Comparison of ENCODE assay signal across 18 mouse cellular contexts in the genomic region with DNA sequence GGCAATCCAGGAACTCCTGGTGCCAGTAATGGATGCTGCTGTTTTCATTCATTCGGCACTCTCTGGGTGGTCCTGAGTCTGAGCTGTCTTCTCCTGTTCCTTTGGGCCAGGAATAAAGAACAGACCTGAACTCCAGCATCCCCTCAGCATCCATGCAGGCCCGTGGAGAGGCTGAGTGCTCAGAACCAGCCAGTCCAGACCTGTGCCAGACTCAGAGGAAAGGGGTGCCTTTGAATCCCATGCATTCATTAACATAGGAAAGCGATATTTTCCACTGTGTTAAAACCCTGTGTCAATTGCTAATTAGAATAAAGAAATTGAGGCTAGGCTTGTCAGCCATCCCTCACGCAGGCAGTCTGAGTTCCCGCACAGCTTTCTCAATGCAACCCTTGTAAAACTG. TPM values are rescaled to one million over a fixed set of nuclear protein-coding genes. Genes with fewer than 3 reads are reported as not detected.
DNase-seq lines count a peak whose midpoint lies in the region; ATAC-seq and TF ChIP-seq lines count a peak whose summit lies in the region.
"Had no signal": no experiment of that assay in that cellular context is flagged by ENCODE, and none has a peak within 500 bp of the region (broad histone marks: within the 10 kb centered on the region; RNA-seq: fewer than 3 reads in every experiment).

No protein-coding gene starts in this region.

- peak overlapping the region; percentile 56; the same call in 1 of the 2 replicates for H3K27ac ChIP-seq in forebrain, embryonic 12.5 days
- peak overlapping the region; percentile 21 for H3K27ac ChIP-seq in forebrain, embryonic 16.5 days (ENCODE audit: low read length)
- H3K27ac ChIP-seq in hindbrain, postnatal 0 days: no peak overlapping the region
- H3K27ac ChIP-seq in midbrain, embryonic 16.5 days (ENCODE audit: low read length): no peak overlapping the region
- H3K27ac ChIP-seq in lung, postnatal 0 days (ENCODE audit: low read length): no peak overlapping the region
- H3K27ac ChIP-seq: limb, embryonic 13.5 days; macrophage had no signal

- TF ChIP-seq EP300 in lung, postnatal 0 days (IDR thresholded peaks at IDR 0.05): no peak

- H3K4me2 ChIP-seq in forebrain, embryonic 12.5 days: no peak overlapping the region
- H3K4me2 ChIP-seq in forebrain, embryonic 16.5 days (ENCODE audit: low read length): no peak overlapping the region
- H3K4me2 ChIP-seq in hindbrain, postnatal 0 days (ENCODE audit: low read depth, low read length): no peak overlapping the region
- no peak overlapping the region for H3K4me2 ChIP-seq in midbrain, embryonic 16.5 days (ENCODE audit: low read length)
- no peak overlapping the region for H3K4me2 ChIP-seq in lung, postnatal 0 days (replicated peaks; ENCODE audit: low read depth, low read length)
- H3K4me2 ChIP-seq: heart, embryonic 11.5 days; limb, embryonic 13.5 days had no signal

- H3K4me3 ChIP-seq in forebrain, embryonic 12.5 days (replicated peaks): no peak overlapping the region
- no peak overlapping the region for H3K4me3 ChIP-seq in forebrain, embryonic 16.5 days (replicated peaks; ENCODE audit: low read length)
- H3K4me3 ChIP-seq in hindbrain, postnatal 0 days (ENCODE audit: low read length): no peak overlapping the region
- no peak overlapping the region for H3K4me3 ChIP-seq in midbrain, embryonic 16.5 days (ENCODE audit: low read depth, low read length)
- H3K4me3 ChIP-seq in lung, postnatal 0 days (ENCODE audit: low read depth, low read length): no peak overlapping the region
- H3K4me3 ChIP-seq: limb, embryonic 13.5 days had no signal

- 26% methylated on average over 5 of the region's 5 CpGs for WGBS in forebrain, embryonic 12.5 days
- 9% methylated on average over 5 of the region's 5 CpGs for WGBS in forebrain, embryonic 16.5 days
- 33% methylated on average over 5 of the region's 5 CpGs for WGBS in hindbrain, postnatal 0 days
- WGBS in midbrain, embryonic 16.5 days: 33% methylated on average over 5 of the region's 5 CpGs
- 73% methylated on average over 5 of the region's 5 CpGs for WGBS in lung, postnatal 0 days

- H3K27me3 ChIP-seq in forebrain, embryonic 12.5 days: peaks cover 6% of the 10 kb centered on the region; the same call in 1 of the 2 replicates
- no peaks in the 10 kb centered on the region for H3K27me3 ChIP-seq in forebrain, embryonic 16.5 days (replicated peaks; ENCODE audit: control insufficient read depth, insufficient read depth, low read length)
- H3K27me3 ChIP-seq in hindbrain, postnatal 0 days (ENCODE audit: insufficient read depth, low read length): no peaks in the 10 kb centered on the region
- H3K27me3 ChIP-seq in midbrain, embryonic 16.5 days (ENCODE audit: control insufficient read depth, insufficient read depth, low read depth, low read length): no peaks in the 10 kb centered on the region
- no peaks in the 10 kb centered on the region for H3K27me3 ChIP-seq in lung, postnatal 0 days (replicated peaks; ENCODE audit: insufficient read depth, low read length)
- H3K27me3 ChIP-seq: limb, embryonic 13.5 days had no signal

- ATAC-seq in forebrain, embryonic 12.5 days (ENCODE audit: low FRiP score): peak; percentile 63; the same call in 1 of the 2 replicates
- peak; percentile 87 for ATAC-seq in forebrain, embryonic 16.5 days
- ATAC-seq in hindbrain, postnatal 0 days: peak; percentile 58; the same call in 1 of the 2 replicates
- peak; percentile 72; the same call in 1 of the 2 replicates for ATAC-seq in midbrain, embryonic 16.5 days
- ATAC-seq in lung, postnatal 0 days: no peak
- ATAC-seq: intestine, postnatal 0 days had no signal

- H3K9ac ChIP-seq in forebrain, embryonic 12.5 days: no peak overlapping the region
- H3K9ac ChIP-seq in forebrain, embryonic 16.5 days (replicated peaks; ENCODE audit: low read depth, low read length): no peak overlapping the region
- H3K9ac ChIP-seq in hindbrain, postnatal 0 days (replicated peaks; ENCODE audit: low read length): no peak overlapping the region
- no peak overlapping the region for H3K9ac ChIP-seq in midbrain, embryonic 16.5 days (ENCODE audit: low read depth, low read length)
- H3K9ac ChIP-seq in lung, postnatal 0 days (replicated peaks; ENCODE audit: low read depth): no peak overlapping the region
- H3K9ac ChIP-seq: limb, embryonic 13.5 days had no signal

- peak; percentile 12 for DNase-seq in hindbrain, postnatal 0 days (ENCODE audit: low spot score)
- no peak for DNase-seq in urinary bladder, postnatal 4 days (ENCODE audit: low spot score in 2 of 2)
- DNase-seq in lung, postnatal 0 days (ENCODE audit: low spot score): no peak
- DNase-seq in kidney, postnatal 14 days: no peak
- DNase-seq: cerebellum, adult 11-12 months; gastrocnemius, postnatal 25 days; kidney, postnatal 36 days; layer of hippocampus, postnatal 36 days; right cerebral cortex, postnatal 4 days; thymus, adult 18-20 months had no signal

- no peaks in the 10 kb centered on the region for H3K9me3 ChIP-seq in forebrain, embryonic 12.5 days
- no peaks in the 10 kb centered on the region for H3K9me3 ChIP-seq in forebrain, embryonic 16.5 days (ENCODE audit: control insufficient read depth, low read length)
- no peaks in the 10 kb centered on the region for H3K9me3 ChIP-seq in hindbrain, postnatal 0 days (ENCODE audit: low read length)
- H3K9me3 ChIP-seq in midbrain, embryonic 16.5 days (replicated peaks; ENCODE audit: control insufficient read depth, low read length, poor library complexity, severe bottlenecking): no peaks in the 10 kb centered on the region
- no peaks in the 10 kb centered on the region for H3K9me3 ChIP-seq in lung, postnatal 0 days (ENCODE audit: low read length)
- H3K9me3 ChIP-seq: limb, embryonic 13.5 days had no signal

- no peak for TF ChIP-seq CTCF in hindbrain, postnatal 0 days (IDR thresholded peaks at IDR 0.05; ENCODE audit: low read depth)
- TF ChIP-seq CTCF in lung, postnatal 0 days (IDR thresholded peaks at IDR 0.05): no peak

- peaks cover 19% of the 10 kb centered on the region for H3K4me1 ChIP-seq in forebrain, embryonic 12.5 days
- H3K4me1 ChIP-seq in forebrain, embryonic 16.5 days (replicated peaks; ENCODE audit: control insufficient read depth, insufficient read depth, low read length): peaks cover 8% of the 10 kb centered on the region
- no peaks in the 10 kb centered on the region for H3K4me1 ChIP-seq in hindbrain, postnatal 0 days (ENCODE audit: insufficient read depth, low read length)
- peaks cover 2% of the 10 kb centered on the region; the same call in 1 of the 2 replicates for H3K4me1 ChIP-seq in midbrain, embryonic 16.5 days (ENCODE audit: control insufficient read depth, insufficient read depth, low read length)
- no peaks in the 10 kb centered on the region for H3K4me1 ChIP-seq in lung, postnatal 0 days (ENCODE audit: insufficient read depth, low read depth, low read length)

- H3K36me3 ChIP-seq in forebrain, embryonic 12.5 days (replicated peaks): no peaks in the 10 kb centered on the region
- H3K36me3 ChIP-seq in forebrain, embryonic 16.5 days (ENCODE audit: control insufficient read depth, insufficient read depth): no peaks in the 10 kb centered on the region
- no peaks in the 10 kb centered on the region for H3K36me3 ChIP-seq in hindbrain, postnatal 0 days (ENCODE audit: insufficient read depth, low read length)
- no peaks in the 10 kb centered on the region for H3K36me3 ChIP-seq in midbrain, embryonic 16.5 days (ENCODE audit: control insufficient read depth, insufficient read depth, low read length)
- H3K36me3 ChIP-seq in lung, postnatal 0 days (ENCODE audit: insufficient read depth, low read length): no peaks in the 10 kb centered on the region
- H3K36me3 ChIP-seq: limb, embryonic 13.5 days had no signal

RNA-seq across cellular contexts. Expression of a gene that starts 37.6 kb away (rescaled TPM):
- polyA plus RNA-seq in forebrain, embryonic 12.5 days (2016; fragmentation: Nextera tagmentation; extraction: Ambion mirVana): 1.1 and 1.3 TPM in 2 replicates
- 6.2 and 6.3 TPM in 2 replicates for polyA plus RNA-seq in forebrain, embryonic 16.5 days (2015; fragmentation: Nextera tagmentation; extraction: Ambion mirVana)
- 9.7 and 12.5 TPM in 2 replicates for total RNA-seq in hindbrain, postnatal 0 days (2014; rRNA removed)
- 11.9 and 13.9 TPM in 2 replicates for polyA plus RNA-seq in hindbrain, postnatal 0 days (2015; fragmentation: Nextera tagmentation; extraction: Ambion mirVana)
- 11.8 and 14.1 TPM in 2 replicates for polyA plus RNA-seq in midbrain, embryonic 16.5 days (2015; fragmentation: Nextera tagmentation; extraction: Ambion mirVana)
- 5.5 and 8.1 TPM in 2 replicates for polyA plus RNA-seq in lung, postnatal 0 days (2015; fragmentation: Nextera tagmentation; extraction: Ambion mirVana)
- polyA plus RNA-seq: liver, embryonic 16.5 days; macrophage had no signal

Comparison
In these comparisons a context has a peak if more than half of its experiments do, and no peak if none do; other contexts are left out.
1. H3K27ac ChIP-seq: peak in forebrain, embryonic 12.5 days (single experiment) and forebrain, embryonic 16.5 days (single experiment); none in hindbrain, postnatal 0 days (single experiment), midbrain, embryonic 16.5 days (single experiment) and lung, postnatal 0 days (single experiment).